Mouse (Mus musculus) lung, adult 2 months (tissue): ENCODE data around the gene Dynlt1a.
"Not testable (repeated sequence)": the region's sequence is repeated elsewhere in the genome, so short reads cannot be mapped to it uniquely, and the experiment has no call there.

ENCODE experiments used
- CTCF ChIP-seq: fragments of 200-500 bp; IDR thresholded peaks from 2 replicates; pipeline ENCODE4 v1.5.1; 2011; ENCODE audit warnings: mild to moderate bottlenecking, low read length, control low read depth; ENCODE audit not compliant: insufficient read depth
- POLR2A ChIP-seq: fragments of 200-500 bp; IDR thresholded peaks from 2 replicates; pipeline ENCODE4 v1.6.1; 2011; ENCODE audit warnings: low read depth, mild to moderate bottlenecking, control low read depth, low read length, borderline replicate concordance; ENCODE audit errors: extremely low read depth

GRCm38 (mm10) chr17:6315706-6316105 is 1.6 kb downstream of the Dynlt1a start:
- TF ChIP-seq CTCF, POLR2A: not testable (repeated sequence)
